Mouse (Mus musculus) spleen, adult 2 months (tissue): ENCODE results near the gene Tnk2.

Experiments used
- CTCF ChIP-seq: fragments of 200-500 bp; IDR thresholded peaks from 2 replicates; pipeline ENCODE4 v1.5.1; 2011; ENCODE audit warnings: mild to moderate bottlenecking, inconsistent platforms; ENCODE audit not compliant: insufficient read depth, insufficient read length, insufficient replicate concordance; ENCODE audit errors: extremely low read depth
- POLR2A ChIP-seq: fragments of 200-500 bp; IDR thresholded peaks from 2 replicates; pipeline ENCODE4 v1.6.1; 2011; ENCODE audit warnings: low read depth, low read length, inconsistent platforms

DNA sequence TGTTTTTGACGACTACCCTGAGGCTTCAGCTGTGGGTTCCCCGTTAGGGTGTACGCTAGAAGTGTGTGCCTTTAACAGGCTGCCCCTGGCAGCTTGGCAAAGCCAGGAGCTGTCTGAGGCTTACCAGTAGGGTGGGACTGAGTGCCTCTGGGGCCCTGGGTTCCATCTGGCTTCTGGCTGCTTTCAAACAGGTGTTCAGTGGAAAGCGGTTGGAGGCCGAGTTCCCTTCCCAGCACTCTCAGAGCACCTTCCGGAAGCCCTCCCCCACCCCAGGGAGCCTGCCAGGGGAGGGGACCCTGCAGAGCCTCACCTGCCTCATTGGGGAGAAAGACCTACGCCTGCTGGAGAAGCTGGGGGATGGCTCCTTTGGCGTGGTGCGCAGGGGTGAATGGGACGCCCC lies 24.4 kb downstream of the Tnk2 start:
- TF ChIP-seq CTCF, result no peak
- TF ChIP-seq POLR2A, result no peak
